Mouse (Mus musculus) spleen, postnatal 4 days (tissue): ENCODE measurements at regions not wholly inside any gene's neighbourhood (a gene's known extent, or its start where the extent isn't known, plus 50 kb on each side); places are given as distances from the start of the nearest gene placed in this dataset.

Experiments used
- DNase-seq, 2 experiments: peaks; one replicate each; pipeline ENCODE4 v3.0.0; 2022; ENCODE audit warnings: low spot score in 2 of 2

DNA sequence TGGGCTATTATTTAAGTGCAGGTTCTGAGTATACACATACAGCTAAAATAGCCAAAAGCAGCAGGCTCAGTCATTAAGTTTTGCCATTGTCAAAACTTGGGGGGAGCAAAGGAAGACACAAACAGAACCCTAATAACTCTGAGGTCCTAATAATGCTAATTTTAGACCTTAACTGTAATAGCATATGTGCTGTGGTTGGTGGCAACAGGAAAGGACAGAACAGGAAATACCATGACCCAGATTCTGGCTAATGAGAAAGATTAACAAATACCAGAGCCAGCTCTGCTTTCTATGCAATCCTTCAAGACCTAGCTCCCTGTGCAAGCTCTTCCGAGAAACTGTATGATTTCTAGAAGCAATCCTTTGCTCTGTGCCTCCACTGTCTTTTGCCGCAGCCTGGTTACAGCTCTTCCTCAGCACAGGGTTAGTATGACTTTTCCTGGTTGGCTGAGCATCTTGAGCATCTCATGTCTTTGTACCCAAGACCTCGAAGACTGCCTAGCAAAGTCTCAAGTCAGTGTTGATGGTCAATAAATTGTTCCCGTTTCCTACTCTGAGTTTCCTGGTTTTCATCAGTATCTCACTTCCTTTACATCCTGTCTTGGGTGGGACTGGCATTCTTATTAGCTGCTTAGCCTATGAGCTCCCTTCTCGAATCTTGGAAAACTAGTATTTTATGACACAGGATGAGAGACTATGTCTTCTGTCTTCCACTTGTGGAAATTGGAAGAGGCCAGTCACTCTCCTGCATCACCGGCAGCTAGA, 49.9 kb upstream of the Eed start:
- DNase-seq, result no peak

DNA sequence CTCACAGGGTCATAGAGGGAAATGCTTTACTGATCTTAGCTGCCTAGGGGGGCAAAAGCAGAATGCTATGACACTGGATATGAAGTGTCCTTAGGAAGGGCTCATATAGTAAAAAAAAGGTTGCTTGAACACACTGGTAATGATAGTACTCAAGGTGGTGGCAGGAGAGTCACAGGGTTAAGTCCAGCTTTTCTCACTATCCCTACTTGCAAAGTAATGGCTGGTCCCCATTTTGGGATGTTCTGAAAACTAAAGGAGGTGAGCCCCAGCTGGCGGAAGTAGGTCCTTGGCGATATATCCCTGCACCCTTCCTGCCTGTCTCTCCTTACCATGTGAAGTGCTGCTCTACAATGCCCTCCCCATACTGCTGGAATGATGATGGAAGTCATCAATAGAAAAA, 52.3 kb upstream of the Eed start:
- no peak for DNase-seq

- DNase-seq, result no peak
These were observed 53.0 kb upstream of the Eed start for GRCm38 (mm10) chr7:90033640-90034312.

GRCm38 (mm10) chr7:90034498-90034897, 53.7 kb upstream of the Eed start:
- no peak for DNase-seq

DNA sequence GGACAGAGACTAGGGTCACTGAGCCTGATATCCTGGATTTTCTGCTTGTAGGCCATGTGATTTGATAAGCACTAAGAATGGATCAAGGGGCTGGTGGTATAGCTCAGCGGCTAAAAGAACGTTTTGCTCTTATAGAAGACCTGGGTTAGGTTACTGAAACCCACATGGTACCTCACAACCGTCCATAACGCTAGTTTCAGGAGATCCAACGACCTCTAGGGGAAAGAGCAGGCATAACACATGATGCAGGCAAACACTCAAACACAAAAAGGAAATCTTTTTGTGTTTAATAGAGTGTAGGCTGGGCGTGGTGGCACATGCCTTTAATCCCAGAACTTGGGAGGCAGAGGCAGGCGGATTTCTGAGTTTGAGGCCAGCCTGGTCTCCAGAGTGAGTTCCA, 54.6 kb upstream of the Eed start:
- no peak for DNase-seq

GRCm38 (mm10) chr7:90037736-90038135, 57.0 kb upstream of the Eed start:
- no peak for DNase-seq

- DNase-seq, result no peak
These were observed 58.7 kb upstream of the Eed start for GRCm38 (mm10) chr7:90039504-90039903.

DNA sequence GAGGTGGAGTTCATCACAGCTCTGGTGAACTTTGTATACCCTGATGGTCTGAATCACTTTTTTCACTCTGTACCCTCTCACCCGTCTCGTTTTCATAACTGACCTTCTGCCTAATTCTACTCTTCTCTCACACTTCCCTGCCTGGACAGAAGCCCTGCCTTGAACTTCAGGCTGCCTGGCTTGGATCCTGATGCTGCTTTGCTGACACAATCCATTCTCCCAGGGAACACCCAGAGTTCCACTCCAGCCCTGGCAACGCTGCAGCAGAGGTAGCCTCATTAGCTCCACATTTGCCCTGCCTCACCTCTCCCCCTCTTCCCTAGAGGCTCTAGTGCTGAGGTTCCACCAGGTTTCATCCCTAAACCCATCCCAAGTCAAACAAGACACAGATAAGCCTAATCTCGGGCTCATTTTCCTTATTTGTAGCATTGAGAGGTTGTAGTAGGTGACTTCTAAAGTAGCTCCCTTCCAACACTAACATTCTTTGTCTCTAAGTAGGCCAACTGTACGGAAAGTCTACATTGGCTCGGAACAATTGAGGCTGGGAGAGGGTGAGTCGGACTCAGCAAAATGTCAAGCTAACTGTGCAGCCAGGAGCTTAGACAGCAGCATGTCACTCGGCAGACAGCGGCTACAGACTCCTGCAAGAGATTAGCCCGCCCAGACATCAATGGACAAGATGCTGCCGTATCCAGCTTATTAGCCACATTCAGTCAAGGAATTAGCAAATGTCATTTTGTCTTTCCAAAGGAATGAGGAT, 60.0 kb upstream of the Eed start:
- no peak for DNase-seq

- no peak for DNase-seq
These were observed 60.8 kb upstream of the Eed start for GRCm38 (mm10) chr7:90041565-90042024.

- peak in 1 of 2 experiments; percentile 34 for DNase-seq
These were observed 61.6 kb upstream of the Eed start for GRCm38 (mm10) chr7:90042364-90042763.

DNA sequence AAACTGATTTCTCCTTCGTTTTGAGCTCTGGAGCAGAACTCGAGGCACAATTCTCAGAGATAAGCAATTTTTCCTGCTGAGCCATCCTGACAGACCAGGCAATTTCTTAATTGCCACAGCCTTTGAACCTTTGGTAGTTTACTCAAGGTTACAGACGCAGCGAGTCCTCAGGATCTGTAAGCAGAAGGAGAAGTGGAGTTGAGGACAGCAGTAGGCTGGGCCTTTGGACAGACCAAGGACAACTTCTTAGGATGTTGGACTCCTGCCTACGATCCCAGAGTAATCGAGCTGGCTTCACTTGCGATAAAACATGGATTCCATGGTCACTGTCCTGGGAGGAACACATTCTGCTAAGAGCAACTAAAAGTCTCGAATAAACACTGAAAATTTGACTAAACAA, 62.7 kb upstream of the Eed start:
- DNase-seq, result no peak

GRCm38 (mm10) chr7:90044100-90044698, 63.4 kb upstream of the Eed start:
- no peak for DNase-seq

GRCm38 (mm10) chr7:90045208-90045800, 64.5 kb upstream of the Eed start:
- no peak for DNase-seq

DNA sequence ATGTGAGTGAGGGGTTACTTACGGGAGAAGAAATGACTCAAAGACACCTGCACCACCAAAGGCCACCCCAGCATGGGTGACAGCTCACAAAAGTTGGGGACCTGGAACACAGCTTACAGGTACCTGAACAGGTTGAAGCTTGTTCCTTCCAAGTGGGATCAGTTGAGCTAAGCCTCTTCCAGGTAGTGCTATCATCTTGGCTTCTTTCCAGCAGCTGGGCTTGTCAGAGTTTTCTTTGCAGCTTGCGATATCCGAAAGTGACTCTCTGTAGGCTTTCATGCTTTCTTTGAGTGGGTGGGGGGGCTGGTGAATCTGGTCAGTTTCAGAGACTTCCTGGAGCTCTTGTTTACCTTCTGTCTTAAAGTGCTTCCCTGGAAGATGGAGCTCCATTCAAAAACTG, 65.4 kb upstream of the Eed start:
- peak in 1 of 2 experiments; percentile 48 for DNase-seq

DNA sequence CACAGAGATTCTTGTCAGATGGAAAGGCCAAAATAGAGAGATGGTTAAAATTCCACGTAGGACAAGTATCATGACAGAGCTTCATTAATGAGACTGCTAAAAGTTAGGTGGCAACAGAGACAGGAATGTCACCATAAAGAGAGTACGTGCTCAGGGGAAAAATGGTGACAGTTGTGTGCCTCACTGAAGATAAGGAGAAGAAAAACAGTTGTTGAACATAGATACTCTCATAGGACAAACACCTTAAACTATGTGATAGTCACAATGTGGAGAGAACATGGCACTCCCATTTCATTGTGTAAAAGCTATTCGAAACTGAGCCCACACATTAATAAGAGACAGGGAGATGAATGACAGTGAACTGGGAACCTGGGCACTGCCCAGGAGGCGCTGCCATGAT, 66.1 kb upstream of the Eed start:
- DNase-seq, result no peak

DNA sequence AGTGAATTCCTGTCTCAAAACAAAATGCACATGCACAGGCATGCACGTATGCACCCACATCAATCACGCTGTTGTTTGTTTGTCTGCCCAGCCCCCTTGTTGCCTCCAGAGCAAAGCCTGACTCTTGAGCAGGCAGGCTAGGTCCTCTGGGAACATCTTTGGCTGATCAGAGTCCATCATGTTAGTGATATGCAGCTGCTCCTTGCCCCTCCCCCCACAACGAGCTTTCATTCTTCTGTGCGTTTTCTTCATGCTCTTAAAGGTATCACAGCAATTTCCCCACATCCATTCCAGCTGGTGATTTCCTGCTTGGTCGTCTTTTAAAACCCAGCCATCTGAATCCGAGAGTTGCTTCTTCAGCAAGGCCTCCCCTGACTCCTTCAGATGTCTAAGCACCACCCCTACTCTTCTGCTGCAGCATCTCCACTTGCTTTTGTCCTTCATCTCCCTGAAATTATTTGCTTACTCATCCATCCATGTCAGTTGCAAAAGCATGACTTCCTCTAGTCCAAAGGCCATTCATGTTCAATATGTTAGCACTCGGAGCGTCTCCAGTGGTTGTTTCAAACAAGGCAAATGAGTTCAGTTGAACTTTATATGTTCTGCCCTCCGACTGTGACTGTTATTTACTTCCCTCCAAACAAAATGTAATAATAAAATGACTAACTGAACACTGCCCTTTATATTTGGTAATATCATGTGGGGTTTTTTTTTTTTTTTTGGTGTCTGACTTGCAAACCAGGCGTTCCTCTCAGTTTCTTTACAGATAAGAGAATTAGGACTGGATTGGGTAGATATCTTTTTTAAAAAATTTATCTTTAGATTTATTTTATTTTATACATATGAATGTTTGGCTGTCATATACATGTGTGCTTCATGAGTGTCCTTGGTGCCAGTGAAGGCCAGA, 67.9 kb upstream of the Eed start:
- DNase-seq, result no peak

DNA sequence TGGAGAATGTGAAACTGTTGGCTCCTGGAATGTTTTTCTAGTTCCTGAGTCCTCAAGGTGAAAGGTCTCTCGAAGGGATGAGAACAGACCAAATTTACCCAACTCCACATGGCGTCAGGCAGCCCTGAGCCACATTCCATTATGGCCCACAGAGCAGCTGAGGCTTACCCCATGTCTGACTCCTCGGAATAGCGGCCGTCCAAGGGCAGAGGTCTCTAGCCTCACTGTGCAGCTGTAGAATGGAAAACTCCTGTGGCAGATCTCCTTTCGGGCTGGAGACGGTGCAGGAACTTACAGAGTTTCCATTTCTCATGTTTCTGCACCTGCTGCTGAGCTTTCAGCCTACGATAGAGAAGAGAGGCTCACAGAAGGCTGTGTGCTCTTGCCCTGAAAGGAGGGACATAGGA, 69.1 kb upstream of the Eed start:
- DNase-seq, result no peak

DNA sequence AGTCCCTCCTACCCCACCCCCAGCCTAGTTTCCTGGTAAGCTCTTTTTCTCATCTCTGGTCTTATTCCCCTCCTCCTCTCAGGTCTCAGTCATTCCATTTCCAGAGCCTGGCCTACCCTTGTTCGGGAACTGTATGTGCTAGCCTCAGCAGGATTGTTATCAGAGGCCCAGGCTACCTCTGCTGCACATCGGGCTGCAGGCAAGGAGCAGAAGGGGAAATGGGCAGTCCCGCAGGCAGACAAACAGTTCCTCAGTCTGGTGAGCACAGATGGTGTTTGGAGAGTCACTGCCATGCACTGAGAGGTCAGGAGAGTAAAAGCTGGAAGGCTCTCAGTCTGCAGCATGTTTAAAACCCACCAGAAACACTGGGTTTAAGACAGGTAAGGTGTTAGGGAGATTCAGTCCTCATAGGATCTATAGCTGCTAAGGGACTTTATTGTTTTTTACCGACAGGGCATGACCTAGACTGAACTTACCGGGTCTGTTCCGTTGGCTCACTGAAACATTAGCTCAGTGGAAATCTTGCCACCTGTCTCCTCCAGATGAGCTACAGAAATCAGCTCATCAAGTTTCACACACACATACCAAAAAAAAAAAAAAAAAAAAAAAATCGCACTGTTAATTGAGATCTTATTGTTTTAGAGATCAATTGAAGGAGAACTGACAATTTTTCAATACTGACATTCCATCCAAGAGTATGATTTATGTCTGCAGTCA, 74.2 kb upstream of the Eed start:
- peak in 1 of 2 experiments; percentile 68 for DNase-seq

- no peak for DNase-seq
These were observed 72.1 kb upstream of the Picalm start for GRCm38 (mm10) chr7:90057947-90058346.

DNA sequence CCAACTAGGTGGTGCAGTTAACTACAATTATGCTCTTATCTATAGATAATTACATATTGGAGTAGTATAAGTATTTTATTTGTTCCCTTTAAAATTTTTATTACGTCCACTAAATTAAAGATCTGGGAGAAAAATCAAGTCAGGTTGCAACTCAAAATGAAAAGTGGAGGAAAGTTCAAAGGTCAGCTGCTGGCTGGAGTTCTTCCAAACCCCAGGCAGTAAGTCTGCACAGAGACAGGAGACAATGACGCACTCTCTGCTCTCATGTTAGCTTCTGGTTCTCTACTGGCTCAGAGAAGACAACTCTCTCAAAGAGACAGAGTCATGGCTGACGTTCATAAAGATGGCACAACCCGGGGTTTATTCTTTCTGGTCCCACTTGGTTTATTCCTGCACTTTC, 71.4 kb upstream of the Picalm start:
- DNase-seq, result no peak
